Mouse (Mus musculus) cortical plate, adult 2 months (tissue): Measurements from ENCODE around the gene 1110012L19Rik. TPM values are rescaled to one million over a fixed set of nuclear protein-coding genes. Genes with fewer than 3 reads are reported as not detected.

Source experiments
- polyA plus RNA-seq: library from polyadenylated mRNA; depleted of rRNA; stranded (reverse); fragments of >200 nt; gene quantifications from 2 replicates; pipeline ENCODE4 v1.2.3, GENCODE M21; 2012; rRNA removed

The 1110012L19Rik gene
- polyA plus RNA-seq, 1 experiment: 15.8 TPM

Other genes with a start within 250 kb of the 1110012L19Rik start
- gene Ids, start 20.8 kb upstream of the 1110012L19Rik start, polyA plus RNA-seq: 259 and 275 TPM in 2 replicates
- gene Tmem185a, start 91.3 kb downstream of the 1110012L19Rik start, polyA plus RNA-seq: 44.9 and 49.3 TPM in 2 replicates